Mouse (Mus musculus) liver, embryonic 12.5 days (tissue): ENCODE measurements around the gene Cog4. TPM values are rescaled to one million over a fixed set of nuclear protein-coding genes. Genes with fewer than 3 reads are reported as not detected.

Experiments
- ATAC-seq: fragments of 200-750 bp; cut with Nextera tagmentation; 2 replicates; pipeline ENCODE4 v1.8.0; 2017; ENCODE audit warnings: moderate number of reproducible peaks, mild to moderate bottlenecking, moderate library complexity
- H3K27ac ChIP-seq: fragments of 300-500 bp; sonication (generic); 2 replicates; pipeline ENCODE4 v1.5.1; 2016; ENCODE audit warnings: mild to moderate bottlenecking
- H3K27me3 ChIP-seq: fragments of 300-500 bp; sonication (generic); replicated peaks from 2 replicates; pipeline ENCODE4 v1.6.1; 2016; ENCODE audit warnings: mild to moderate bottlenecking, moderate library complexity
- H3K36me3 ChIP-seq: fragments of 300-500 bp; sonication (generic); 2 replicates; pipeline ENCODE4 v1.6.1; 2016; ENCODE audit warnings: mild to moderate bottlenecking, moderate library complexity
- H3K4me1 ChIP-seq: fragments of 300-500 bp; sonication (generic); 2 replicates; pipeline ENCODE4 v1.6.1; 2016
- H3K4me2 ChIP-seq: fragments of 300-500 bp; sonication (generic); 2 replicates; pipeline ENCODE4 v1.6.1; 2016; ENCODE audit warnings: mild to moderate bottlenecking, moderate library complexity
- H3K4me3 ChIP-seq: fragments of 300-500 bp; sonication (generic); 2 replicates; pipeline ENCODE4 v1.5.1; 2016; ENCODE audit warnings: mild to moderate bottlenecking, moderate library complexity
- H3K9ac ChIP-seq: fragments of 300-500 bp; sonication (generic); 2 replicates; pipeline ENCODE4 v1.6.1; 2016; ENCODE audit warnings: mild to moderate bottlenecking, moderate library complexity
- H3K9me3 ChIP-seq: fragments of 300-500 bp; sonication (generic); replicated peaks from 2 replicates; pipeline ENCODE4 v1.6.1; 2016; ENCODE audit warnings: mild to moderate bottlenecking, moderate library complexity
- WGBS: fragments of 180-500 bp; shearing (Covaris S2); methylation state at CpG from one replicate; pipeline ENCODE4 v1.1.7; 2016; ENCODE audit not compliant: insufficient replicate concordance; 5-methylcytosine and 5-hydroxymethylcytosine counted together
- polyA plus RNA-seq: library from polyadenylated mRNA; unstranded; fragments of >200 nt; fragmentation: Nextera tagmentation; extraction: Ambion mirVana; gene quantifications from 2 replicates; pipeline ENCODE4 v1.2.1, GENCODE M21; 2016

Cog4 gene
- polyA plus RNA-seq, 1 experiment from 2014 or later = 45.1 TPM

- Histone ChIP-seq H3K9ac (no peak overlapping the region), H3K4me3 (no peak overlapping the region), H3K4me2 (no peak overlapping the region), H3K4me1 (no peaks in the 10 kb centered on the region), H3K36me3 (peaks cover 84% of the 10 kb centered on the region), H3K9me3 (no peaks in the 10 kb centered on the region), H3K27ac (no peak overlapping the region), H3K27me3 (no peaks in the 10 kb centered on the region)
- WGBS = 86% methylated on average over 7 of the region's 7 CpGs
- ATAC-seq = no peak
Measured at GRCm38 (mm10) chr8:110811793-110812192, 34.6 kb upstream of the Cog4 start.

GRCm38 (mm10) chr8:110812349-110813080 lies 33.9 kb upstream of the Cog4 start:
- Histone ChIP-seq H3K27ac (no peak overlapping the region), H3K9ac (no peak overlapping the region), H3K27me3 (no peaks in the 10 kb centered on the region), H3K36me3 (peaks cover 91% of the 10 kb centered on the region), H3K9me3 (no peaks in the 10 kb centered on the region), H3K4me3 (no peak overlapping the region), H3K4me1 (no peaks in the 10 kb centered on the region), H3K4me2 (no peak overlapping the region)
- WGBS = 86% methylated on average over 7 of the region's 7 CpGs
- no peak for ATAC-seq

- no peak overlapping the region for H3K27ac ChIP-seq
- H3K9me3 ChIP-seq = no peaks in the 10 kb centered on the region
- WGBS = 81% methylated on average over 7 of the region's 7 CpGs
- no peak overlapping the region for H3K4me2 ChIP-seq
- no peak overlapping the region for H3K4me3 ChIP-seq
- H3K4me1 ChIP-seq = no peaks in the 10 kb centered on the region
- H3K27me3 ChIP-seq = no peaks in the 10 kb centered on the region
- ATAC-seq = no peak
- H3K36me3 ChIP-seq = peaks cover 99% of the 10 kb centered on the region
- H3K9ac ChIP-seq = no peak overlapping the region
Measured at GRCm38 (mm10) chr8:110813081-110813812, 33.2 kb upstream of the Cog4 start.

- Histone ChIP-seq H3K36me3 (peaks cover 100% of the 10 kb centered on the region), H3K4me2 (no peak overlapping the region), H3K9ac (no peak overlapping the region), H3K4me3 (no peak overlapping the region), H3K9me3 (no peaks in the 10 kb centered on the region), H3K4me1 (no peaks in the 10 kb centered on the region), H3K27ac (no peak overlapping the region), H3K27me3 (no peaks in the 10 kb centered on the region)
- 82% methylated on average over 3 of the region's 3 CpGs for whole genome bisulfite sequencing
- ATAC-seq = no peak
Measured at GRCm38 (mm10) chr8:110815308-110815707, 31.1 kb upstream of the Cog4 start.

- Histone ChIP-seq H3K4me1 (no peaks in the 10 kb centered on the region), H3K27me3 (no peaks in the 10 kb centered on the region), H3K4me2 (no peak overlapping the region), H3K9me3 (no peaks in the 10 kb centered on the region), H3K36me3 (peaks cover 100% of the 10 kb centered on the region), H3K27ac (no peak overlapping the region), H3K4me3 (no peak overlapping the region), H3K9ac (no peak overlapping the region)
- WGBS = 91% methylated on average over 1 of the region's 1 CpGs
- ATAC-seq = no peak
Measured at GRCm38 (mm10) chr8:110816990-110817389, 29.4 kb upstream of the Cog4 start.

GRCm38 (mm10) chr8:110818593-110818992 lies 27.8 kb upstream of the Cog4 start:
- no peaks in the 10 kb centered on the region for H3K9me3 ChIP-seq
- no peak overlapping the region for H3K4me2 ChIP-seq
- no peak overlapping the region for H3K27ac ChIP-seq
- peaks cover 100% of the 10 kb centered on the region for H3K36me3 ChIP-seq
- no peaks in the 10 kb centered on the region for H3K4me1 ChIP-seq
- H3K9ac ChIP-seq = no peak overlapping the region
- WGBS = 84% methylated on average over 3 of the region's 3 CpGs
- no peak for ATAC-seq
- H3K4me3 ChIP-seq = no peak overlapping the region
- H3K27me3 ChIP-seq = no peaks in the 10 kb centered on the region

GRCm38 (mm10) chr8:110820257-110820656 lies 26.1 kb upstream of the Cog4 start:
- Histone ChIP-seq H3K9ac (no peak overlapping the region), H3K9me3 (no peaks in the 10 kb centered on the region), H3K4me1 (no peaks in the 10 kb centered on the region), H3K4me3 (no peak overlapping the region), H3K36me3 (peaks cover 100% of the 10 kb centered on the region), H3K27ac (no peak overlapping the region), H3K27me3 (no peaks in the 10 kb centered on the region), H3K4me2 (no peak overlapping the region)
- 90% methylated on average over 2 of the region's 2 CpGs for WGBS
- ATAC-seq = no peak

GRCm38 (mm10) chr8:110821960-110822359 lies 24.4 kb upstream of the Cog4 start:
- WGBS = 77% methylated on average over 3 of the region's 3 CpGs
- H3K4me1 ChIP-seq = no peaks in the 10 kb centered on the region
- no peak overlapping the region for H3K9ac ChIP-seq
- peaks cover 100% of the 10 kb centered on the region for H3K36me3 ChIP-seq
- H3K27ac ChIP-seq = no peak overlapping the region
- no peak overlapping the region for H3K4me3 ChIP-seq
- no peak for ATAC-seq
- H3K4me2 ChIP-seq = no peak overlapping the region
- no peaks in the 10 kb centered on the region for H3K27me3 ChIP-seq
- H3K9me3 ChIP-seq = no peaks in the 10 kb centered on the region

GRCm38 (mm10) chr8:110824861-110825260 lies 21.5 kb upstream of the Cog4 start:
- H3K4me1 ChIP-seq = no peaks in the 10 kb centered on the region
- no peaks in the 10 kb centered on the region for H3K9me3 ChIP-seq
- 75% methylated on average over 1 of the region's 1 CpGs for WGBS
- no peak overlapping the region for H3K4me3 ChIP-seq
- H3K27ac ChIP-seq = no peak overlapping the region
- H3K4me2 ChIP-seq = no peak overlapping the region
- H3K36me3 ChIP-seq = peaks cover 100% of the 10 kb centered on the region
- no peak for ATAC-seq
- H3K27me3 ChIP-seq = no peaks in the 10 kb centered on the region
- no peak overlapping the region for H3K9ac ChIP-seq

- no peak overlapping the region for H3K4me2 ChIP-seq
- 81% methylated on average over 3 of the region's 3 CpGs for WGBS
- no peak overlapping the region for H3K4me3 ChIP-seq
- no peak overlapping the region for H3K9ac ChIP-seq
- no peaks in the 10 kb centered on the region for H3K27me3 ChIP-seq
- no peaks in the 10 kb centered on the region for H3K4me1 ChIP-seq
- no peaks in the 10 kb centered on the region for H3K9me3 ChIP-seq
- no peak overlapping the region for H3K27ac ChIP-seq
- no peak for ATAC-seq
- H3K36me3 ChIP-seq = peaks cover 98% of the 10 kb centered on the region
Measured at GRCm38 (mm10) chr8:110828511-110828910, 17.9 kb upstream of the Cog4 start.

- Histone ChIP-seq H3K27me3 (no peaks in the 10 kb centered on the region), H3K27ac (no peak overlapping the region), H3K9ac (no peak overlapping the region), H3K4me3 (no peak overlapping the region), H3K9me3 (no peaks in the 10 kb centered on the region), H3K4me1 (no peaks in the 10 kb centered on the region), H3K36me3 (peaks cover 98% of the 10 kb centered on the region), H3K4me2 (no peak overlapping the region)
- 84% methylated on average over 3 of the region's 3 CpGs for WGBS
- no peak for ATAC-seq
Measured at GRCm38 (mm10) chr8:110831956-110832355, 14.4 kb upstream of the Cog4 start.

GRCm38 (mm10) chr8:110842012-110842574 lies 4.3 kb upstream of the Cog4 start:
- no peak for ATAC-seq
- H3K36me3 ChIP-seq = peaks cover 78% of the 10 kb centered on the region
- 86% methylated on average over 3 of the region's 3 CpGs for WGBS

More at GRCm38 (mm10) chr8:110842012-110842574, 4.3 kb upstream of the Cog4 start:
- peaks cover 34% of the 10 kb centered on the region for H3K4me1 ChIP-seq
- H3K4me3 ChIP-seq = no peak overlapping the region
- H3K27ac ChIP-seq = no peak overlapping the region
- no peaks in the 10 kb centered on the region for H3K9me3 ChIP-seq
- no peaks in the 10 kb centered on the region for H3K27me3 ChIP-seq
- H3K9ac ChIP-seq = no peak overlapping the region
- no peak overlapping the region for H3K4me2 ChIP-seq
